Mouse (Mus musculus) urinary bladder, postnatal 25 days (tissue): Measurements from ENCODE around the gene Bpifb1.
"Not testable (repeated sequence)": the region's sequence is repeated elsewhere in the genome, so short reads cannot be mapped to it uniquely, and the experiment has no call there.

Experiments used
- DNase-seq: peaks from one replicate; pipeline ENCODE4 v3.0.0; 2022; ENCODE audit warnings: low spot score

Bpifb1 gene

GRCm38 (mm10) chr2:154190546-154191258 is at the start of gene Bpifb1:
Gene Bpifb1, plus strand, starts transcription at chr2:154190818.
- no peak for DNase-seq

DNA sequence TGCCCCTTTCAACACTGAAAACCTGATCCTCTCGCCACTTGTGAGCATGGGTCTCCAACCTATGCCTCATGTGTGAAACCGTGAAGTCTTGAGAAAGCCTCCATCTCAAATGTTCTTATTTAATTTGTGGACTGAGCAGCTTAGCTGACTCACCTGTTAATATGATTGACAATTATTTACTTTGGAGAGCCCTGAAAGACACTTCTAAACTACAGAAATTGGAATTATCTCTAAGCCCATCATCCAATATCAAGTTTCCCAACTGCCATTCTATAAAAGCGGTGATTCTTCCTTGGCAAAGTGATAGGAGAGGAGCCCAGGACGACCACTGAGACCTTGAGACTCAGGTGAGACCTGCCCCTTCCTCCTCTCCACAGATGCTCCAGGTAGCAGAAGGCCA is 48.0 kb upstream of the Bpifb1 start, which contains the start of gene Bpifa1:
TSS of gene Bpifa1 (plus strand) at position 301 of the 400 bp plus-strand sequence.
- DNase-seq = no peak

DNA sequence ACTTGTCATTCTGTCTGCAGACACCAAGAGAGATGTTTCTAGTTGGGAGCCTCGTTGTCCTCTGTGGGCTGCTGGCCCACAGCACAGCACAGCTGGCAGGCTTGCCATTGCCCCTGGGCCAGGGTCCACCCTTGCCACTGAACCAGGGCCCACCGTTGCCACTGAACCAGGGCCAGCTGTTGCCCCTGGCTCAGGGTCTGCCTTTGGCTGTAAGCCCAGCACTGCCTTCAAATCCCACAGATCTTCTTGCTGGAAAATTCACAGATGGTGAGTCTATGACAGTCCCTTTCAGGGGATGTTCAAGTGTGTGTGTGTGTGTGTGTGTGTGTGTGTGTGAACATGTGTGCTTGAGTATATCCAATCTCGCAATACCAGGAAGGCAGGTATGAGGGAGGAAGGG is 46.9 kb upstream of the Bpifb1 start:
- no peak for DNase-seq

DNA sequence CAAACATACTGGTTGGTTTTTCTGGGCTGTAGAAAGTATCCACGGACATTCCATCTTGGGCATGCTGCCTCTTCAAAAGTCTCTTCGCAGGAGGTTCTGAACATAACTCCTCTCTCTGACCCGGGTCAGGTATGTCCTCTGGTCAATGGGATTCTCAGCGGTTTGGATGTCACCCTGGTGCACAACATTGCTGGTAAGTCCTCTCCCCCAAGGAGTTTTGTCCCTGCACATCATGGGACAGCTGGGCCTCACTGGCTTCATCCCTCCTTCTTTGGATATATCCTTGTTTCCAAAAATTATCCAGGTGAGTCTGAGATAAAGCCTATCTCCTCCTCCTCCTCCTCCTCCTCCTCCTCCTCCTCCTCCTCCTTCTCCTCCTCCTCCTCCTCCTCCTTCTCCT is 43.1 kb upstream of the Bpifb1 start:
- DNase-seq = no peak

DNA sequence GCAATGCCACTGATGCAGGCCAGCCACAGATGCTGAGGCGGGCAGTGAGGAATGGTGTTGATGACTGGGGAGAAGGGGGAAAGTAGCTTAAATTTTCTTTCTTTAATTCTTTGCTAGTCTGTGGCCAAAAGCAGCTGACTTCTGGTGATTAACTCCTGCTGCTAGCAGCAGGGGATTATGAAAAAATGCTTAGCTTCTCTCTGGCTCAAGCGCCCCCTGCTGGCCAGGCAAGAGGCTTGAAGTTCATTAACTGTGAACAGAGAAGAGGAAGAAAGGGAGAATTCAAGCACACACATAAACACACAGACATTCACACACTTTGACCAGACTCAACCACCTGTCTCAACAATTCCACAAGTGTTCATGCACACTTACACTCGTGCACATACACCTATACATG is 32.2 kb upstream of the Bpifb1 start:
- no peak for DNase-seq

DNA sequence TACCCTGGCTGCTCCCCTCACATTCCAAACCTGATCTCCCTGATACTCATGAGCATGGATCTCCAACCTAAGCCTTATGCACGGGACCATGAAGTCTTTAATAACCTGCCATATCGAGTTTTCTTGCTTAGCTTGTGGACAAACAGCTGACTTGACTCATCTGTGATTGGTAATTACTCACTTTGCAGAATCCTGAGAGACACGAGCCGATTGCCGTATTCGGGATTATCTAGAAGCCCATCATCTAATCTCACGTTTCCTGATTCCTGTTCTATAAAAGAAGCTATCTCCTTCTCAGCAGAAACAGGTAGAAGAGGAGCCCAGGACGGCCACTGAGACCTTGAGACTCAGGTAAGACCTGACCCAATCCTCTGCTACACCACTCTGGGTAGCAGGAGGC is 28.3 kb upstream of the Bpifb1 start, which contains the start of gene Bpifa5:
TSS of gene Bpifa5 (plus strand) at position 301 of the 400 bp plus-strand sequence.
- no peak for DNase-seq

- DNase-seq = no peak
Observed at GRCm38 (mm10) chr2:154163306-154163705, 27.3 kb upstream of the Bpifb1 start.

GRCm38 (mm10) chr2:154169172-154169571 is 21.4 kb upstream of the Bpifb1 start:
- DNase-seq = no peak

- no peak for DNase-seq
Observed at GRCm38 (mm10) chr2:154171621-154172020, 19.0 kb upstream of the Bpifb1 start.

DNA sequence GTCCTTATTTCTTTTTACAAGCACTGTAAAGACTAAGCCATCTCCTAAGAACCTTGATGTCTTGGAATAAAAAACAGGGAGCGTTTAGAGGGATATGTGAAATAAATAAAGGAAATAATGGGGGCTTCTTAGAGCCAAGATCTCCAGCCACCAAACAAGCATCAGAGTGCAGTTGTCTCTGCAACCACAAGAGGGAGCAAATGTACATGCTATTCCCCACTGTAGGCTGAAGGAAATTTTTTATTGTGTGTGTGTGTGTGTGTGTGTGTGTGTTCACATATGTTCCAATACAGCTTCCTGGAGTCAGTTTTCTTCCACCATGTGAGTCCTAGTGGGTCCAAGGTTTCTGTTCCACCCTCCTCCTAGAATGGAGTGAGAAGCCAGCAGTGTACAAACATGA is 17.3 kb upstream of the Bpifb1 start:
- DNase-seq = no peak

GRCm38 (mm10) chr2:154181900-154182299 is 8.7 kb upstream of the Bpifb1 start:
- not testable (repeated sequence) for DNase-seq

DNA sequence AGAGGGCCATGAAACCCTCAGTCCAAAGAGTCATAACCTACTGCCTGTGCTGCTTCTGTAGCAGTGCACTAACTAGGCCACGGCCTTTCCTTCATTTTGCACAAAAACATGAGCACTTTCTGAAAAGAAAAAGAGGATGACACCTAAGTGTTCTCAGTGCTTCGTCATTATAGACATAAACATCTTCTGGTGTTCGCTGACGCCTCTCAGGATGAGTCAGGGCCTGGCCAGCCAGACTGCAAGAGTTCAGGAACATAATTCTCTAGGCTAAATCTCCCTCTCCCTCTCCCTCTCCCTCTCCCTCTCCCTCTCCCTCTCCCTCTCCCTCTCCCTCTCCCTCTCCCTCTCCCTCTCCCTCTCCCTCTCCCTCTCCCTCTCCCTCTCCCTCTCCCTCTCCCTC is 7.6 kb upstream of the Bpifb1 start:
- not testable (repeated sequence) for DNase-seq

DNA sequence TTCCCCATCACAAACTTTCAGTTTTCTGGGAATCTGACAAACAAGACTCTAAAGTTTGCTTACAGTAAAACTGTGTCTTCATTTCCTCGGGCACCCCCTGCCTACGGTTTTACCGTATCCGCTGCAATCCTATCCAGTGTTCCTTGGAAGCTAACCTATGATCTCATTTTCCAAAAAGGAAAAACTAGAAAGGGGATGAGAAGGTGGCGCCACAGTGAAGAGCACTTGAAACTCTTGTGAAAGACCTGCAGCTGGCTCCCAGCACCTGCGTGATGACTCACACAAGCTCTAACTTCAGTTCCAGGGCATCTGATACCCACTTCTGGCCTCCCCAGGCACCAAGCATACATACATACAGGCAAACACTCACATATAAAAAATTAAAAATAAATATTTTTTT is 5.3 kb upstream of the Bpifb1 start:
- no peak for DNase-seq

DNA sequence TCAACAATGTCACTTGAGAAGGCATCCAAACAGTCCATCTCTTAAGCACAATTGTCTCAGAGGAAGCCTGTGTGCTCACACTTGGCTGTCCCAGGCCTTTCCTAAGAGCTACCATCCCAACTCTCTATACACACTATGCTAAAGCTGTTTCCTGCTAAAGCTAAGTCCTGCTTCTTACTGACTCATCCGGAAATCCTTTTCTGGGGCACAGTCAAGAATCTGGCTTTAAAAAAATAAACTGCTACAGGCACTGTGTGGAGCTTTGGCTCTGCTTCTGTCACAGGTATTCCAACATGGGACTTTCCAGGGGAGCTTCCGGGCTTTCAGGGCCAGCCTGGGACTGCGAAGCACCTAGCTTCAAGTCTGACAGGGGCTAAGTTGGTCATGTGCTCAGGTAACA is 4.9 kb upstream of the Bpifb1 start:
- no peak for DNase-seq

- no peak for DNase-seq
Observed at GRCm38 (mm10) chr2:154187468-154187867, 3.1 kb upstream of the Bpifb1 start.

DNA sequence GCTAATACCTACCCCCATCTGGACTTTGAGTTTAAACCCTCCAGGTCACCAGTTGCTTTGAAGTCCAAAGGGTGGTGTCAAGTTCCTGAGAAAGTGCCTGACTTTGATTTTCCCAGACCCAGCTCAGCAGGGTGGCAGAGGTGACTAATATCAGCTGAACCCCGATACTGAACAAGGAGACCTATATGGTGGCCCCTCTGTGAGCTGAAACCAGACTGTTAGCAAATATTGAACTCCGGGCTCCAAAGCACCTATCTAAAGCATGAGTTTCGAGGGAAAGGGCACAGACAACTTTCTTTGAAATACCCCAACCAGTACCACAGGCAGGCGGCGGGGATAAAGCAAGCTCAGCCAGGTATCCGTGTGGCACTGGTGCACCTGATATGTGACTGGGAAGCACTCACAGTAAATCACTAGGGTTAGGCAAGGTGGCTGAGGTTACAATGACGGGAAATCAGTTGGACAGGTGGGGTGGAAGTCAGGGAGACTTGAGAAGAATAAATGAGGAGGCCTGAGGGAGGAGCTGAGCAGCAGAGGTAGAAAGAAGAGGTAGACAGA is 662 bp upstream of the Bpifb1 start:
- no peak for DNase-seq

DNA sequence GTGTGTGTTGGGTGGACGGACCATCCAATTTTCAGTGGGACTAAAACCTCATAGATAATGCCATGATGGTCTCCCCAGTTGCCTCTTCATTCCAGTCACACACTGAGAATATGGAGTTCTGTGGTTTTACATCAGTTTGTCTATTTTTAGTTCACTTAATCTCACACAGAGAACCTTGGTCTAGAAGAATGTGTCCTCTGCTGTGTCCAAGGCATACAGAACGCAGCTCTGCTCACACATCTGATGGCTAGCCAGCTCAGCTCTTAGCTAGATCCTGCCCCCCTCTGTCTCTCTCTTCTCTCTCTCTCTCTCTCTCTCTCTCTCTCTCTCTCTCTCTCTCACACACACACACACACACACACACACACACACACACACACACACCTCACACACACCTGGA is 1.5 kb downstream of the Bpifb1 start:
- DNase-seq = no peak

DNA sequence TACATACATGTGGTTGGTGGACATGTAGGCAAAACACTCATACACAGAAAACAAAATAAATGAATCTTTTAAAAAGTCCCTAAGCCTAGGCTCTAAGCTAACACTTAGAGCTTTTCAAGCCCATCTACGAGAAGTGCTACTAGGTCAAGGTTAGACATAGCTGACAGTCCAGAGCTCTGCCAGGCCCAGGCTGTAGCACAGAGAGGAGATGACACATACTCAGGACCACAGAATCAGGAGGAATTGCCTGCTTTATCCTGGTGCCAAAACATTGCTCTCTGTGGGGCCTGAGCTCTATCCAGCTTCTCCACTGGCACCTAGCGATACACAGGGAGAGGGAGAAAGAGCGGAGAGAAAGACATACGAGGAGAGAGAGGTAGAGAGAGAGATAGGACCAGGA is 2.5 kb downstream of the Bpifb1 start:
- DNase-seq = no peak

DNA sequence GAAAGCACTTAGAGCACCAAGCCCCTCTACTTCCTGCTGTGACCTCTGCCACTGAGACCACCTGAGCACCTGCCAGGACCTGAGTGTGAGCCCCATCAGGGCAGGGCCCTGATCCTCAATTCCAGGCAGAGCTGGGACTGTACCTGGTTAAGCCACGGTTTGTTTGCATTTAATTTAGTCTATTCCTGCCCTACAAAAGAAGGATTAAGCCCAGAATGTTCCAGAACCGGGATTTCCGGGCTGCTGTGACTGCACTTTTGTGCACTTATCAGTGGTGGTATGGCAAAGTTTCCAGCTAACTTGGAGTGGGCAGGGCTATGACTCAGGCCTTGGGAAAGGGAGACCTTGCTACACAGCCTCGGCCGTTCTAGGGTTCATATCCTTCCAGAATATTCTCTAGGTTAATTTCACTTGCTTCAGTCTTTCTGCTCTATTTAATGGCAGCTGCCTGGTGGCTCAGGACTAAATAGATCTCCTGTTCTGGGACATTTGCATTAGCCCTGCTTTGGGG is 3.4 kb downstream of the Bpifb1 start:
- DNase-seq = no peak

- DNase-seq = no peak
Observed at GRCm38 (mm10) chr2:154197036-154197435, 6.4 kb downstream of the Bpifb1 start.

DNA sequence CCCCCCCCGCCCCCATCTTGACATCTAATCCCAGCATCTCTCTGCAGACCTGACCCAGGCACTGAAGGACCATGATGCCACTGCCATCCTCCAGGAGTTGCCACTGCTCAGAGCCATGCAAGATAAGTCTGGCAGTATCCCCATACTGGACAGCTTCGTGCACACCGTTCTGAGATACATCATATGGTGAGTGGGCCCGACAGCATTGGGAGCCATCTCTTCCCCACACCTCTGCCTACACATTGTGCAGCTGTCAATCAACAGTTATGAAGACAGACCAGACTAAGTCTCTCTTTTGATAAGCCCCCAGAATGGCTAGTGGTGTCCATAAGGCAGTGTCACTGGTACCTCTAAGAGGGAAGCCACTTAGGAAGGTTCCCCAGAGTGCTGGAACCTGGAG is 14.0 kb downstream of the Bpifb1 start:
- no peak for DNase-seq

GRCm38 (mm10) chr2:154206908-154207307 is 16.3 kb downstream of the Bpifb1 start:
- no peak for DNase-seq

DNA sequence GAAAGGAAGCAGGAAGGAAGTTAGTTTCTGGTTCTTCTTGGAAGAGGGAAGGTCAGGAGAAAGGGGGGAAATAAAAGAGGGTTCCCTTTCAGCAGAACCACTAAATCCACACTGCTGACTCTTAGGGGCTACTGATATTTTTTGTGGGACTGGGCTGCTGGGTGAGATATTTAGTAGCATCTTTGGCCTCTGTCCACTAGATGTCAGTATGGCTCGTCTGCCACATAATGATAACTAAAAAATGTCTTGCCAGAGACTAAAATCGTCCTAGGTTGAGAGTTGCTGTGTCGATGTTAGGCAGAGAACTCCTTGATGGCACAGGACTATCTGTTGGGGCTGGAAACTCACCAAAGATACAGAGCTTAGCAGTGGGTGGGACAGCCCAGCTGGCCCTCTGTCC is 18.5 kb downstream of the Bpifb1 start:
- DNase-seq = no peak

GRCm38 (mm10) chr2:154211121-154211520 is 20.5 kb downstream of the Bpifb1 start:
- no peak for DNase-seq
